Mouse (Mus musculus) kidney, adult 9 months (tissue): ENCODE measurements around the gene Bpifb4.

Experiments
- DNase-seq: peaks from one replicate; pipeline ENCODE4 v3.0.0; 2022

Bpifb4 gene

DNA sequence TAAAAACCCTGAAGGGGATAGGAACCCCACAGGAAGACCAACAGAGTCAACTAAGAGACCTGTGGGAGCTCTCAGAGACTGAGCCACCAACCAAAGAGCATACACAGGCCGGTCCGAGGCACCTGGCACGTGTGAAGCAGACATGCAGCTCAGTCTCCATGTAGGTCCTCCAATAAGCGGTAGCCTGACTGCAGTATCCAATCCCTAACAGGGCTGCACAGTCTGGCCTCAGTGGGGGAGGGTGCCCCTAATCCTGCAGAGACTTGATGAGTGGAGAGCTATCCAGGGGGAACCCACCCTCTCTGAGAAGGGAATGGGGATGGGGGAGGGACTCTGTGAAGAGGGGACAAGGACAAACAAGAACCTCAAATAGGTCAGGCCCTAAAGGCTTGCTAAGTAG, 67.7 kb downstream of the Bpifb4 start:
- no peak for DNase-seq

- no peak for DNase-seq
These were observed 68.3 kb downstream of the Bpifb4 start for GRCm38 (mm10) chr2:154006331-154006730.

GRCm38 (mm10) chr2:154007381-154007780, 69.4 kb downstream of the Bpifb4 start:
- DNase-seq = no peak

- no peak for DNase-seq
These were observed 70.0 kb downstream of the Bpifb4 start, which contains the start of gene Bpifa2 for GRCm38 (mm10) chr2:154007965-154008364. Bpifa2 (plus strand) TSS chr2:154008265.
